Mouse (Mus musculus) hindbrain, embryonic 12.5 days (tissue): Measurements from ENCODE around the gene Lurap1l. TPM values are rescaled to one million over a fixed set of nuclear protein-coding genes. Genes with fewer than 3 reads are reported as not detected.

Experiments
- ATAC-seq: fragments of 200-750 bp; cut with Nextera tagmentation; 2 replicates; pipeline ENCODE4 v1.8.0; 2017; ENCODE audit warnings: moderate TSS enrichment; ENCODE audit not compliant: low FRiP score
- H3K27ac ChIP-seq: fragments of 300-500 bp; sonication (generic); 2 replicates; pipeline ENCODE4 v1.5.1; 2016; ENCODE audit warnings: mild to moderate bottlenecking
- H3K27me3 ChIP-seq: fragments of 300-500 bp; sonication (generic); 2 replicates; pipeline ENCODE4 v1.6.1; 2016; ENCODE audit warnings: mild to moderate bottlenecking
- H3K36me3 ChIP-seq: fragments of 300-500 bp; sonication (generic); 2 replicates; pipeline ENCODE4 v1.6.1; 2016; ENCODE audit warnings: mild to moderate bottlenecking
- H3K4me1 ChIP-seq: fragments of 300-500 bp; sonication (generic); 2 replicates; pipeline ENCODE4 v1.6.1; 2016
- H3K4me2 ChIP-seq: fragments of 300-500 bp; sonication (generic); replicated peaks from 2 replicates; pipeline ENCODE4 v1.6.1; 2016; ENCODE audit warnings: mild to moderate bottlenecking
- H3K4me3 ChIP-seq: fragments of 300-500 bp; sonication (generic); 2 replicates; pipeline ENCODE4 v1.5.1; 2016; ENCODE audit warnings: mild to moderate bottlenecking
- H3K9ac ChIP-seq: fragments of 300-500 bp; sonication (generic); 2 replicates; pipeline ENCODE4 v1.6.1; 2016; ENCODE audit warnings: mild to moderate bottlenecking, moderate library complexity
- H3K9me3 ChIP-seq: fragments of 300-500 bp; sonication (generic); replicated peaks from 2 replicates; pipeline ENCODE4 v1.6.1; 2016; ENCODE audit warnings: mild to moderate bottlenecking
- WGBS: fragments of 180-500 bp; shearing (Covaris S2); methylation state at CpG from one replicate; pipeline ENCODE4 v1.1.7; 2016; 5-methylcytosine and 5-hydroxymethylcytosine counted together
- microRNA-seq: library from miRNA; unstranded; fragments of <30 nt; microRNA quantifications from one replicate; pipeline ENCODE4, GENCODE M21; 2017
- polyA plus RNA-seq: library from polyadenylated mRNA; unstranded; fragments of >200 nt; fragmentation: Nextera tagmentation; extraction: Ambion mirVana; gene quantifications from 2 replicates; pipeline ENCODE4 v1.2.1, GENCODE M21; 2016

Lurap1l gene
- polyA plus RNA-seq, 1 experiment from 2014 or later, result 6.9 TPM

DNA sequence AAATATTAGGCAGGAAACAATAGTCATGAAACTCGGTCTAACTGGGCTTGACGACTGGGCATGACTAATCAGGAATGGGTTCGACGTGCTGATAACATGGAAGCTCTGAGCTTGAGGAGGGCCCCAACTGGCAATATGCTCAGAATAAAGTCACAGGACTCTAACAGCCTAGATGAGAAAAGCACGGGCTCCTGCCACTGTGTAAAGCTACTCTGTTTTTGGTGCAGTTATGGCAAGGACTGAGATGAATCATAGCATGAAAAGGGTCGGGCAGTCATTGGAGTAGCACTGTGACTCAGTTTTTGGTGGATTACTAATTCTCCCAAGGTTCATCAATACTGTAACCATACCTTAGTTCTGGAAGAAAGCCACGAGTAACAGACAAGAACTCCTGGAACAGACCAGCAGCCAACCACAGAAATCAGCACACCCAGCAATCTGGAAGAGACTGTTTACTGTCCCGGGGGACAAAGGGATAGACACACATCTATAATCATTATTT lies 39.9 kb downstream of the Lurap1l start:
- no peak overlapping the region for H3K4me2 ChIP-seq
- H3K27me3 ChIP-seq, result no peaks in the 10 kb centered on the region
- WGBS, result 65% methylated on average over 8 of the region's 8 CpGs
- H3K36me3 ChIP-seq, result peaks cover 3% of the 10 kb centered on the region; the same call in 1 of the 2 replicates
- H3K9ac ChIP-seq, result no peak overlapping the region
- H3K4me1 ChIP-seq, result no peaks in the 10 kb centered on the region
- H3K9me3 ChIP-seq, result no peaks in the 10 kb centered on the region
- H3K4me3 ChIP-seq, result no peak overlapping the region
- no peak for ATAC-seq
- H3K27ac ChIP-seq, result no peak overlapping the region

- no peak overlapping the region for H3K9ac ChIP-seq
- no peak overlapping the region for H3K4me3 ChIP-seq
- no peaks in the 10 kb centered on the region for H3K27me3 ChIP-seq
- peaks cover 3% of the 10 kb centered on the region; the same call in 1 of the 2 replicates for H3K36me3 ChIP-seq
- ATAC-seq, result no peak
- no peaks in the 10 kb centered on the region for H3K4me1 ChIP-seq
- no peak overlapping the region for H3K4me2 ChIP-seq
- no peaks in the 10 kb centered on the region for H3K9me3 ChIP-seq
- WGBS, result 94% methylated on average over 1 of the region's 1 CpGs
- no peak overlapping the region for H3K27ac ChIP-seq
Measured at GRCm38 (mm10) chr4:80952653-80953052, 42.2 kb downstream of the Lurap1l start.

DNA sequence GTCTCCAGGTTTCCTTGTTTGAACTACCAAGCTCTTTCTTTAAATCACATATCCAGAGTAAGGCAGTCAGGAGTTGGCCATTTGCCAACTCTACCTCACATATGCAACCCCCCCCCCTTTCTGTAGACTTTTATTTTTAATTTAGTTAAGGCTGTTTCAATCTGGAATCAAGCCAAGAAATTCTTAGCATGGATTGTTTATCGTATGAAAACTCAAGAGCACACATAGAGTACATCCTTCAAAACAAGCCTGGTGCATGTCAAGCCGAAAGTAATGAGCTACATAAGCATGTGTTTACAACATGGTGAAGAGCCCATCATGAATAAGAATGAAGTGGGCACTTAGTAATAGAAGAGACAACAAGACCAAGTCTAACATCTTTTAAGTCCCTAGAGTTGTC lies 45.5 kb downstream of the Lurap1l start:
- H3K9ac ChIP-seq, result no peak overlapping the region

GRCm38 (mm10) chr4:80967526-80967925 lies 57.1 kb downstream of the Lurap1l start:
- ATAC-seq, result no peak
- no peak overlapping the region for H3K9ac ChIP-seq

More for the DNA sequence above, 45.5 kb downstream of the Lurap1l start:
- Histone ChIP-seq H3K4me1 (no peaks in the 10 kb centered on the region), H3K36me3 (peaks cover 3% of the 10 kb centered on the region; the same call in 1 of the 2 replicates), H3K4me2 (no peak overlapping the region), H3K27ac (no peak overlapping the region), H3K4me3 (no peak overlapping the region), H3K27me3 (no peaks in the 10 kb centered on the region), H3K9me3 (no peaks in the 10 kb centered on the region)
- ATAC-seq, result no peak
- 89% methylated on average over 2 of the region's 2 CpGs for WGBS

GRCm38 (mm10) chr4:80971846-80972245 lies 61.4 kb downstream of the Lurap1l start:
- WGBS, result 35% methylated on average over 1 of the region's 1 CpGs
- Histone ChIP-seq H3K4me1 (no peaks in the 10 kb centered on the region), H3K4me2 (no peak overlapping the region), H3K27me3 (no peaks in the 10 kb centered on the region), H3K9me3 (0 out of 2 replicates have a peak, but pooled peaks cover 4% of the 10 kb centered on the region), H3K36me3 (no peaks in the 10 kb centered on the region), H3K27ac (no peak overlapping the region), H3K4me3 (no peak overlapping the region), H3K9ac (no peak overlapping the region)
- ATAC-seq, result no peak

More at GRCm38 (mm10) chr4:80967526-80967925, 57.1 kb downstream of the Lurap1l start:
- Histone ChIP-seq H3K9me3 (0 out of 2 replicates have a peak, but pooled peaks cover 4% of the 10 kb centered on the region), H3K36me3 (no peaks in the 10 kb centered on the region), H3K4me3 (no peak overlapping the region), H3K4me1 (no peaks in the 10 kb centered on the region), H3K4me2 (no peak overlapping the region), H3K27ac (no peak overlapping the region), H3K27me3 (no peaks in the 10 kb centered on the region)
- 89% methylated on average over 17 of the region's 17 CpGs for WGBS

GRCm38 (mm10) chr4:80973896-80974295 lies 63.5 kb downstream of the Lurap1l start:
- Histone ChIP-seq H3K4me1 (no peaks in the 10 kb centered on the region), H3K9me3 (no peaks in the 10 kb centered on the region), H3K9ac (no peak overlapping the region), H3K36me3 (no peaks in the 10 kb centered on the region), H3K4me2 (no peak overlapping the region), H3K27me3 (no peaks in the 10 kb centered on the region), H3K4me3 (no peak overlapping the region), H3K27ac (no peak overlapping the region)
- ATAC-seq, result no peak

DNA sequence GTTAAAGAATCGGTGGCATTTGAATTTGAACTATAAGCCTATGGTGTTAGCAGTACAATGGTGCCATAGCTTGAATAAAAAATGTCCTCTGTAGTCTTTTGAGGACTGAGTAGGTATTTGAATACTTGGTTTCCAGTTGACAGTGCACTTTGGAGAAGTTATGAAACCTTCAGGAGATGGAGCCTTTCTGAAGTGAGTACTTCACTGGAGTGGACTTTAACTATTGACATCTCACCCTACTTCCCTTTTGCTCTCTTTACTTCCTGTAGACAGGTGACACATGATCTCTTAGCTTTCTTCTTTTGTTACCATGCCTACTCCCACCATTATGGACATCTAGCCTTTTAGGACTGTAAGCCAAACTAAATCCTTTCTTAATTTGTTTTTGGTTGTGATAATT lies 80.4 kb downstream of the Lurap1l start:
- Histone ChIP-seq H3K27me3 (no peaks in the 10 kb centered on the region), H3K36me3 (no peaks in the 10 kb centered on the region), H3K9ac (no peak overlapping the region), H3K4me2 (no peak overlapping the region), H3K4me1 (no peaks in the 10 kb centered on the region), H3K9me3 (no peaks in the 10 kb centered on the region), H3K27ac (no peak overlapping the region), H3K4me3 (no peak overlapping the region)
- no peak for ATAC-seq
- WGBS, result 88% methylated on average over 1 of the region's 1 CpGs

DNA sequence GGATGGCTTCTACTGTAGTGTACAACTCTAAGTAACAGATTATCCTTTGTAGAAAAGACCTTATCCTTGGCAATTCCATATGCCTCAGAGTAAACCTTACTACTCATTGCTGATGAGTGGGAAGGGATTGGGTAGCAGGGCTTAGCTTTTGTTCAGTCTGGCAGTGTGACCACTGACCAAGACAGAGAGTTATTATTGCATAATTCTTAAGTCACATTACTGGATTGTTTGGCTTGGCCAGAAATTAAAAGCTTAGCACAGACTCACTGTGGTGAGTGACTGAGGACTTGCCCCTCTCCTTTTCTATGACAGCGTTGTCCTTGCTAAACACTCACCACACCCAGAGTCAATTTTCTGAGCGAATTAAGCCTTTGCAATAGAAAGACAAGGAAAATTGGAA lies 93.1 kb downstream of the Lurap1l start:
- Histone ChIP-seq H3K4me1 (no peaks in the 10 kb centered on the region), H3K9me3 (peaks cover 7% of the 10 kb centered on the region; the same call in 1 of the 2 replicates), H3K36me3 (no peaks in the 10 kb centered on the region), H3K27ac (no peak overlapping the region), H3K27me3 (no peaks in the 10 kb centered on the region), H3K4me3 (no peak overlapping the region), H3K9ac (no peak overlapping the region), H3K4me2 (no peak overlapping the region)
- WGBS, result 86% methylated on average over 2 of the region's 2 CpGs
- no peak for ATAC-seq

Small RNA genes within 50 kb of the gene (microRNA-seq; reads per million reads assigned to microRNA genes)
- not detected for gene Gm27452

Other genes with a start within 250 kb of the Lurap1l start
- gene Tyrp1, start 76.5 kb upstream of the Lurap1l start, polyA plus RNA-seq, result 0.23 TPM in 1 of 2 replicates, not detected in the other